Mouse (Mus musculus) hindbrain, embryonic 10.5 days (tissue): Measurements from ENCODE around the gene E130308A19Rik. TPM values are rescaled to one million over a fixed set of nuclear protein-coding genes. Genes with fewer than 3 reads are reported as not detected.

Source experiments
- DNase-seq: peaks from one replicate; pipeline ENCODE4 v3.0.0-alpha.2; 2017; ENCODE audit warnings: low spot score
- H3K27ac ChIP-seq: fragments of 300-500 bp; sonication (generic); 2 replicates; pipeline ENCODE4 v1.5.1; 2016; ENCODE audit warnings: mild to moderate bottlenecking, moderate library complexity
- H3K27me3 ChIP-seq: fragments of 300-500 bp; sonication (generic); 2 replicates; pipeline ENCODE4 v1.6.1; 2016; ENCODE audit warnings: mild to moderate bottlenecking; ENCODE audit not compliant: poor library complexity, insufficient read depth, severe bottlenecking
- H3K36me3 ChIP-seq: fragments of 300-500 bp; sonication (generic); 2 replicates; pipeline ENCODE4 v1.6.1; 2016; ENCODE audit warnings: mild to moderate bottlenecking, moderate library complexity
- H3K4me1 ChIP-seq: fragments of 300-500 bp; sonication (generic); replicated peaks from 2 replicates; pipeline ENCODE4 v1.6.1; 2016; ENCODE audit warnings: mild to moderate bottlenecking
- H3K4me3 ChIP-seq: fragments of 300-500 bp; sonication (generic); 2 replicates; pipeline ENCODE4 v1.5.1; 2016; ENCODE audit warnings: mild to moderate bottlenecking, moderate library complexity
- H3K9me3 ChIP-seq: fragments of 300-500 bp; sonication (generic); 2 replicates; pipeline ENCODE4 v1.6.1; 2016; ENCODE audit warnings: mild to moderate bottlenecking, moderate library complexity
- WGBS: fragments of 180-500 bp; shearing (Covaris S2); methylation state at CpG from one replicate; pipeline ENCODE4 v1.1.7; 2016; 5-methylcytosine and 5-hydroxymethylcytosine counted together
- polyA plus RNA-seq: library from polyadenylated mRNA; unstranded; fragments of >200 nt; fragmentation: Nextera tagmentation; extraction: Ambion mirVana; gene quantifications from 2 replicates; pipeline ENCODE4 v1.2.1, GENCODE M21; 2016

The E130308A19Rik gene
- polyA plus RNA-seq, 1 experiment from 2014 or later = 52.3 TPM

DNA sequence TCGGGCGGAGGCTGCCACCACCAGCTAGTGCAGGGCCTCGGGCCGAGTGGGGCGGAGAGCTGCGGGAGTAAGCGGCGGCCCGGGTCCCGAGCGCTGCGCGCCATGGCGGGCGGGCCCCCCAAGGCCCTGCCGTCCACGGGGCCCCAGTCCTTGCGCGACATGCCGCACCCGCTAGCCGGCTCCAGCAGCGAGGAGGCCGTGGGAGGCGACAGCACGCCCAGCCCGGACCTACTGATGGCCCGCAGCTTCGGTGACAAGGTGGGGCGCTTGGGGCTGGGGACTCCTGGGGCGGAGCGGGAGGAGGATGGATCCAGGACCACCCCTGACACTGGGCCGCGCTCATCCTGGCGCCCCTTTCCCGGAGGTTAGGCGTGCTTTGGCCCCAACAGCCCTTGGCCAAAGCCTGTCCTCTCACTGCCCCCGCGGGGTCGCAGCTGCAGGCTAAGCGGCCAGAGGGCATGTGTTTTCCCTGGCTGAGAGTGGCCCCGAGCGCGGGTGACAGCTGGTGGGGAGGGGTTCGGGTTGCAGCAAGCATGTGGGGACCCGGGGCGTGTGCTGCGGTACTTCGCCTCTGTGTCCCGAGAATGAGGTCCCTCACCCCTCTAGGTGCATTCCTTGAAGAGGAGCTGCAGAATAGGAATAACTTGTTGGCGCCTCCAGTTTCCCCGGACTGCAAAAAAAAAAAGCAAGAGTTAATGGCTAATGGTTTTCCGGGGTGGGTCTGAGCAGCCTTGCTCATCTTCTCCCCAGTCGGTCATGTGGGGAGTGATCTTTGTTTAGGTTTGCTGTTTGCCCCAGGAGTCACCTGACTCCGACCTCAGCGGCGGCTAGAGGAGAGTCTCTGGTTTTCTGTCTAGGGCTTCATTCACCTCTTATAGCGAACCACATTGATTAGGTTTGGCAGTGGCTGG is 180.2 kb downstream of the E130308A19Rik start:
- peaks cover 33% of the 10 kb centered on the region for H3K4me1 ChIP-seq
- under 1% methylated on average over 58 of the region's 58 CpGs for WGBS
- peak overlapping the region; percentile 97 for H3K4me3 ChIP-seq
- peak overlapping the region; percentile 96 for H3K27ac ChIP-seq
- no peaks in the 10 kb centered on the region for H3K9me3 ChIP-seq
- H3K36me3 ChIP-seq = no peaks in the 10 kb centered on the region
- DNase-seq = peak; percentile 71
- H3K27me3 ChIP-seq = no peaks in the 10 kb centered on the region

DNA sequence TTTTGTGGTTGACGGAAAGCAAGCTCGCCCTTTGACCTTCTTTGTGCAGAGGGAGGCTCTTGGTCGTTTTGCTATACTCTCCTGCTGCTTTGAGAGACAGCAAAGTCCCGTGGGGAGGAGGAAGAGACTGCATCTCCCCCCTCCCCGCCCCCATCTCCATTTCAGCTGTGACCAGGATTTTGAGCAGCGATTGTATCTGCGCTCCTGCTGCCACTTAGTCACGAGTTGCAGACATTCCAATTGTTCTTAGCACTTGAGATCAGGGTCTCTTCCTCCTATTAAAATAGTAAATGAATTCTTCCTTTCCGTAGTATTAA is 180.8 kb downstream of the E130308A19Rik start:
- WGBS = 2% methylated on average over 9 of the region's 9 CpGs
- Histone ChIP-seq H3K9me3 (no peaks in the 10 kb centered on the region), H3K4me3 (peak overlapping the region; percentile 97), H3K27ac (peak overlapping the region; percentile 96), H3K4me1 (peaks cover 33% of the 10 kb centered on the region), H3K27me3 (no peaks in the 10 kb centered on the region), H3K36me3 (no peaks in the 10 kb centered on the region)
- peak; percentile 76 for DNase-seq

DNA sequence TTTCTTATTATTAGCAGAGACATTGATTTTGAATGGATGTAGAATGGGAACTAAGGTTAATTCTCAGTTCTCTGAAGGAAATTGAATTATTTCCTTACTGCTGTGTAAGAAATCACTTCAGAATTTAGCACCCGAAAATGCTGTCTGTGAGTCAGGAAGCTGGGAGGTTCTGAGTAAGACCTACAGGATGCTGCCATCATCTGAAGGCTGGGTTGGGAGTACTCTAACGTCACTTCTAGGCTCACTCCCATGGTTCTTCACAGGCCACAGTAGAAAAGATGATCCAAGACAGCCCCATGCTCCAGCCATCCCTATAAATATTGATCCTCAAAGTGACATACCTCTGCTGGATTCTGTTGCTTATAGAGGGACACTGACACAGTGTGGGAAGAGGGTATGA is 181.5 kb downstream of the E130308A19Rik start:
- DNase-seq = no peak
- no peaks in the 10 kb centered on the region for H3K36me3 ChIP-seq
- H3K4me3 ChIP-seq = peak overlapping the region; percentile 97
- H3K4me1 ChIP-seq = peaks cover 33% of the 10 kb centered on the region
- WGBS = 59% methylated on average over 2 of the region's 2 CpGs
- no peaks in the 10 kb centered on the region for H3K27me3 ChIP-seq
- peak overlapping the region; percentile 96 for H3K27ac ChIP-seq
- H3K9me3 ChIP-seq = no peaks in the 10 kb centered on the region

DNA sequence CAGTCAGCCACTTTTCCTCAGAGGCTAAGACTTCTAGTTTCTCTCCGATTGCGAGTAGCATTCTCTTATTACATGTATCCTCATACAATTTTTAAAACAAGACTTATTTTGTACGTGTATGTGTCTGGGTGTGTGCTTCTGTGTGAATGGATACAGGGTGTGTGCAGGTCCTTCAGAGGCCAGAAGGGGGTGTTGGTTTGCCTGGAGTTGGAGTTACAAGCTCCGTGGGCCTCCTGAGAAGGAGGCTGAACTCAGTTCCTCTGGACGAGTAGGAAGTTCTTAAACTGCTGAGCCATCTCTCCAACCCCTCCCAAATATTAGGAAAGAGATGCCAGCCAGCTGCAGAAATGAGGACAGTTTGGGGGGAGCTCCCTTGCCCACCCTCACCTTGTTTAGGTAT is 182.4 kb downstream of the E130308A19Rik start:
- no peaks in the 10 kb centered on the region for H3K36me3 ChIP-seq
- H3K9me3 ChIP-seq = no peaks in the 10 kb centered on the region
- no peak for DNase-seq
- no peaks in the 10 kb centered on the region for H3K27me3 ChIP-seq
- no peak overlapping the region for H3K4me3 ChIP-seq
- peaks cover 33% of the 10 kb centered on the region for H3K4me1 ChIP-seq
- H3K27ac ChIP-seq = no peak overlapping the region
- 81% methylated on average over 5 of the region's 5 CpGs for WGBS

Other genes starting within 250 kb of the E130308A19Rik start
- 2.0 and 2.1 TPM in 2 replicates for gene Susd1, start 187.6 kb upstream of the E130308A19Rik start, polyA plus RNA-seq
- gene Ptbp3, start 76.8 kb upstream of the E130308A19Rik start, polyA plus RNA-seq = 23.2 and 31.9 TPM in 2 replicates
- gene Hsdl2, start 44.6 kb upstream of the E130308A19Rik start, polyA plus RNA-seq = 23.5 and 27.6 TPM in 2 replicates
- gene Inip, start 175.4 kb downstream of the E130308A19Rik start, polyA plus RNA-seq = 86.7 and 103 TPM in 2 replicates
- gene Snx30, start 179.6 kb downstream of the E130308A19Rik start, polyA plus RNA-seq = 14.4 and 14.6 TPM in 2 replicates